Mouse (Mus musculus): ENCODE data around the gene Fis1. TPM values are rescaled to one million over a fixed set of nuclear protein-coding genes. Genes with fewer than 3 reads are reported as not detected.

Fis1 gene
- total and polyA plus RNA-seq, 2 experiments from 2014 or later: 195 to 416 TPM

DNA sequence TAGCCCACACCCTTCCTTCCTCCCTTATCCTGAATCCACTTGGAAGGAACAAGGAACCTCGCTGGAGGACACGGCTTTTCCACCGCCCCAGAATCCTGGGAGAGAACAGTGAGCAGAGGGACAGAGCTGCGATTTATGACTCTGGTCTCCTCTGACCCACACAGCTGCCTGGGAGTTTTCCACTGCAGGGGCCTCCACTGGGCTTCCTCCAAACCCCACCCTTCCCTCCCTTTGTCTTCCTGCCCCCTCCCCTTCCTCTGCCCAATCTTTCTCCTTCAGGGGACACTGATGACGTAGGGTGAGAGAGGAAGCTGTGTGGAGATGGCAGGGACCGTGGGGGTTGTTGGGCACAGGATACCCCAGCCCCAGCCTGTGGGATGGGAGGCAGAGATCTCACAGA is 13.3 kb downstream of the Fis1 start, which contains the start of gene Cldn15:
Gene Cldn15, plus strand, starts transcription at position 286 of the 400 bp plus-strand sequence.
- Histone ChIP-seq H3K27ac (no peak within 1 kb of the TSS), H3K9me3 (ENCODE audit: low read length) (no peaks in the 10 kb centered on the region), H3K4me3 (ENCODE audit: low read length) (no peak within 1 kb of the TSS), H3K4me2 (ENCODE audit: low read depth, low read length) (no peak within 1 kb of the TSS), H3K36me3 (ENCODE audit: insufficient read depth, low read length) (peaks cover 27% of the 10 kb centered on the region), H3K9ac (replicated peaks; ENCODE audit: low read length) (no peak within 1 kb of the TSS), H3K4me1 (ENCODE audit: insufficient read depth, low read length) (peaks cover 7% of the 10 kb centered on the region; the same call in 1 of the 2 replicates), H3K27me3 (ENCODE audit: insufficient read depth, low read length) (no peaks in the 10 kb centered on the region)
- TF ChIP-seq CTCF (IDR thresholded peaks at IDR 0.05; ENCODE audit: low read depth): no peak
- no peak for ATAC-seq
- DNase-seq (ENCODE audit: low spot score): no peak
- 68% methylated on average over 6 of the region's 6 CpGs for WGBS

DNA sequence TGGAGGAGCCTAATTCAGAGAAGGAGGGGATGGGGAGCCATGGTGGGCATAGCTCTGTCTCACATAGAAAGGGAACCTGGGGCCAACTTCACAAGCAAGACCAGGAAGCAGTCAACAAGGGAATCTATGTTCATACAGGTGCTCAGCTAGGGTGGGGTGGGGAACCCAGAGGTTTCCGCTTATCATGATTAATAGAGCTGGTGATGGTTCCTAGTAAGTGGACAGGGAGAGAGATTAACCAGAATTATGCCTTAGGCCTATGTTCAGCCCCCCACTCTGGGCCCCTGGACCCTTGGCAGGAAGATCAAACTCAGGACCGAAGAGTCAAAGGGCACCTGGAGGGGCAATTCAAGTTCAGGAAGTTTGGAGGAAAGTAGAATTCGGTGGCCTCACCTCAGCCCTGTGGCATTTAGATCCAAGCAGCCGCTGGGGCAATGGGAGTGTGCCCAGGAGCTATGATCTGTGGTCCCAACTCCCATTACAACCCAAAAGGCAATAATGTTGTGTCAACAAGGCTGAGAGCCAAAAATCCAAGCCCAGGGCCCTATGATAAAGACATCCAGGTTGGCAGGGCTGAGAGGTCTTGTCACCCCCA is 13.9 kb downstream of the Fis1 start:
- no peak for ATAC-seq
- WGBS: 93% methylated on average over 4 of the region's 4 CpGs

DNA sequence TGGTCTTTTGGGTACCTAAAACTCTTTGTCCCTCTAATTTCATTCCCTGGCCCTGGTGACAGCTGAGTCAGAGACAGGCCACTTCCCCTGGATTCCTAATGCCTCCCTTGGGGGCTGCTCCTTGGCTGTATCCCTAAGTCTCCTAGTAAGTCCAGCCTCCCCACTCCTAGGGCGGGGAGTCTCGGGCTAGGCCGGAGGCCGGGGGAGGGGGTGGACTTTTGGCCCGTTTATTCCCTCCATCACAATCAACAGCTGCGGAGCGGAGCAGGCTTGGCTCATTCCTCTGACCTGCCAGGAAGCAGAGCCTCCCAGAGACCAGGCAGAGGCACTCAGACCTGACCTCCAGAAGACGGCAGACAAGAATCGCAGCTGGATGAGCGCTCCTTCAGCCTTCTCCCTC is 14.5 kb downstream of the Fis1 start:
- H3K9ac ChIP-seq (replicated peaks; ENCODE audit: low read length): no peak overlapping the region
- no peaks in the 10 kb centered on the region for H3K27me3 ChIP-seq (ENCODE audit: insufficient read depth, low read length)
- H3K4me2 ChIP-seq (ENCODE audit: low read depth, low read length): no peak overlapping the region
- no peak for ATAC-seq
- WGBS: 69% methylated on average over 10 of the region's 10 CpGs
- TF ChIP-seq CTCF (IDR thresholded peaks at IDR 0.05; ENCODE audit: low read depth): no peak
- H3K4me1 ChIP-seq (ENCODE audit: insufficient read depth, low read length): peaks cover 7% of the 10 kb centered on the region; the same call in 1 of the 2 replicates
- no peak overlapping the region for H3K27ac ChIP-seq
- H3K36me3 ChIP-seq (ENCODE audit: insufficient read depth, low read length): peaks cover 27% of the 10 kb centered on the region
- no peak overlapping the region for H3K4me3 ChIP-seq (ENCODE audit: low read length)
- no peaks in the 10 kb centered on the region for H3K9me3 ChIP-seq (ENCODE audit: low read length)
- no peak for DNase-seq (ENCODE audit: low spot score)

More for the DNA sequence above, 13.9 kb downstream of the Fis1 start:
- Histone ChIP-seq H3K4me1 (ENCODE audit: insufficient read depth, low read length) (peaks cover 7% of the 10 kb centered on the region; the same call in 1 of the 2 replicates), H3K9ac (replicated peaks; ENCODE audit: low read length) (no peak overlapping the region), H3K27me3 (ENCODE audit: insufficient read depth, low read length) (no peaks in the 10 kb centered on the region), H3K9me3 (ENCODE audit: low read length) (no peaks in the 10 kb centered on the region), H3K36me3 (ENCODE audit: insufficient read depth, low read length) (peaks cover 27% of the 10 kb centered on the region), H3K4me2 (ENCODE audit: low read depth, low read length) (no peak overlapping the region), H3K4me3 (ENCODE audit: low read length) (no peak overlapping the region), H3K27ac (no peak overlapping the region)
- no peak for TF ChIP-seq CTCF (IDR thresholded peaks at IDR 0.05; ENCODE audit: low read depth)
- DNase-seq (ENCODE audit: low spot score): no peak

DNA sequence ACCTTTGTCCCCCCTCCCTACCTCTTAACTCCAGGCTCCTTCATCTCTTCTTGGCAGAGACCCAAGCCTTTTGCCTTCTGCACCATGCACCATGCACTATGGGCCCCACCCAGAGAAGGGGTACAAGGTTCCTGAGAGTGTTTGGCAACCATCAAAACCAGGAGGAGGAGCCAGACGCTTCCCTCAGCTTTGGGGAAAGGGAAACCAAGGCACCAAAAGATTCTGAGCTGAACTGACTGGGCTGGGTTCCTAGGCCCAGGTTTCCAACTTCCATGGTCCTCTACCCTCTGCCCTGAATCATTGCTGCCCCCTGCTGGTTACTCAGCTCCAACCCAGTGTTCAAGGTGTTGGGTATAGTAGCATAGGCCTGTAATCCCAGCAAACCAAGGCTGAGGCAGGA is 17.6 kb downstream of the Fis1 start:
- H3K9me3 ChIP-seq (ENCODE audit: low read length): no peaks in the 10 kb centered on the region
- no peak overlapping the region for H3K27ac ChIP-seq
- no peaks in the 10 kb centered on the region for H3K4me1 ChIP-seq (ENCODE audit: insufficient read depth, low read length)
- H3K9ac ChIP-seq (replicated peaks; ENCODE audit: low read length): no peak overlapping the region
- DNase-seq (ENCODE audit: low spot score) (peak; percentile 24), ATAC-seq (no peak)
- H3K27me3 ChIP-seq (ENCODE audit: insufficient read depth, low read length): no peaks in the 10 kb centered on the region
- TF ChIP-seq CTCF (IDR thresholded peaks at IDR 0.05; ENCODE audit: low read depth): peak; percentile 66
- no peak overlapping the region for H3K4me2 ChIP-seq (ENCODE audit: low read depth, low read length)
- 50% methylated on average over 1 of the region's 1 CpGs for WGBS
- H3K36me3 ChIP-seq (ENCODE audit: insufficient read depth, low read length): peaks cover 9% of the 10 kb centered on the region; the same call in 1 of the 2 replicates
- H3K4me3 ChIP-seq (ENCODE audit: low read length): no peak overlapping the region

DNA sequence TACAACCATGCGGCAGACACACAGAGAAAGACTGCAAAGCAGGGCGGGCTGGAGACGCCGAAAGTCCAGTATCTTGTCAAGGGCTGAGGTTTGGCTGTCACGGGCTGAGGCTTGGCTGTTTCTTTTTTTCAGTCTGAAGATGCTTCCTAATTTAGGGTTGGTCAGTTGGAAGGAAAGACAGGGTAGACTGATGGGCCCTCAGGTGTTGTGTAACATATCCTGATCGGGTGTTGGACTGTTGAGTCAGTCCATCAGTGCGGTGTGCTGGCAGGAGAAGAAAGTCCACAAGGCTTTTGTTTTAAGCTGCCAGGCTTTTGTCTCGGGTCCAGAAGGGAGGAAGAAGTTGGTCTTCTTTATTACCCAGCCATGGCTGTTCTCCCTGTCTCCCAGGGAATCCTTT is 20.6 kb downstream of the Fis1 start:
- Histone ChIP-seq H3K27me3 (ENCODE audit: insufficient read depth, low read length) (no peaks in the 10 kb centered on the region), H3K4me3 (ENCODE audit: low read length) (no peak overlapping the region), H3K9me3 (ENCODE audit: low read length) (no peaks in the 10 kb centered on the region), H3K9ac (replicated peaks; ENCODE audit: low read length) (no peak overlapping the region), H3K4me2 (ENCODE audit: low read depth, low read length) (no peak overlapping the region), H3K4me1 (ENCODE audit: insufficient read depth, low read length) (no peaks in the 10 kb centered on the region), H3K27ac (no peak overlapping the region), H3K36me3 (ENCODE audit: insufficient read depth, low read length) (no peaks in the 10 kb centered on the region)
- WGBS: 83% methylated on average over 8 of the region's 8 CpGs
- ATAC-seq (no peak), DNase-seq (ENCODE audit: low spot score) (no peak)
- no peak for TF ChIP-seq CTCF (IDR thresholded peaks at IDR 0.05; ENCODE audit: low read depth)

DNA sequence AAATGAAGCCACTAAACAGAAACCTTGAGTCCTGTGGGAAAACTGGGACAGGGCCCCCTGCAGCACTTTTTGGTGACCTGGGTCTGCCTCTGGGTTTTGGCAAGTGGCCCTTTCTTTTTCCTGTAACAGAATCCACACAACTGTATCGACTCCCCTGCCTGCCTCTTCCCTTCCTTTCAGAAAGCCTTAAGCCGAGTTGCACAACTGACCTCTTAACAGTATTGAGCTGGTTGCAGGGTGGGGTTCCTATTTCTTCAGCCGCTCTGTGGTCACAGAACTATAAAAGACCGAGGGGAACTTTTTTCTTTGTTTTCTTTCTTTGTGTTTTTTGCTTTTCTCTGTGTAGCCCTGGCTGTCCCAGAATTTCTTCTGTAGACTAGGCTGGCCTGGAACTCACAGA is 24.7 kb downstream of the Fis1 start:
- Histone ChIP-seq H3K4me3 (ENCODE audit: low read length) (no peak overlapping the region), H3K27ac (no peak overlapping the region), H3K27me3 (ENCODE audit: insufficient read depth, low read length) (no peaks in the 10 kb centered on the region), H3K4me1 (ENCODE audit: insufficient read depth, low read length) (no peaks in the 10 kb centered on the region), H3K9ac (replicated peaks; ENCODE audit: low read length) (no peak overlapping the region), H3K9me3 (ENCODE audit: low read length) (no peaks in the 10 kb centered on the region), H3K4me2 (ENCODE audit: low read depth, low read length) (no peak overlapping the region), H3K36me3 (ENCODE audit: insufficient read depth, low read length) (peaks cover 6% of the 10 kb centered on the region)
- TF ChIP-seq CTCF (IDR thresholded peaks at IDR 0.05; ENCODE audit: low read depth): no peak
- no peak for ATAC-seq
- DNase-seq (ENCODE audit: low spot score): no peak
- WGBS: 72% methylated on average over 4 of the region's 4 CpGs

DNA sequence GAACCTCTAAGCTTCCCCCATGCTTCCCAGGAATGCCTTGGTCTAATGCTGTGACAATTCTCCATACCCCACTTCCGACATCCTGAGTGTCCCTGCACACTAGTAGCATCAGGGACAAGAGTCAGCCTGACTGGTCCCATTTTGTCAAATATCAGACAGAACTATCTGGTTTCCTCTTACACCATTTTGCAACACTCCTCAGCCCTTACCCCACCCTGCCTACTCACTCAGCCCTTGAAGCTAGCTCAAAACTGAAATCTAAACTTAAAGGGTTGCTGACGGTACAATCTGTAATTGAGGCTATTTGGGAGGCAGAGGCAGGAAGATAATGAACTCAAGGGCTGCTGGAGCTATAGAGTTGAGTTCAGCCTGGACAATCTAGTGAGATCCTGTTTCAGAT is 26.7 kb downstream of the Fis1 start:
- Histone ChIP-seq H3K27me3 (ENCODE audit: insufficient read depth, low read length) (no peaks in the 10 kb centered on the region), H3K36me3 (ENCODE audit: insufficient read depth, low read length) (peaks cover 6% of the 10 kb centered on the region), H3K27ac (no peak overlapping the region), H3K9ac (replicated peaks; ENCODE audit: low read length) (no peak overlapping the region), H3K4me1 (ENCODE audit: insufficient read depth, low read length) (no peaks in the 10 kb centered on the region), H3K4me2 (ENCODE audit: low read depth, low read length) (no peak overlapping the region), H3K9me3 (ENCODE audit: low read length) (no peaks in the 10 kb centered on the region), H3K4me3 (ENCODE audit: low read length) (no peak overlapping the region)
- no peak for DNase-seq (ENCODE audit: low spot score)
- ATAC-seq: no peak
- 99% methylated on average over 2 of the region's 2 CpGs for WGBS
- TF ChIP-seq CTCF (IDR thresholded peaks at IDR 0.05; ENCODE audit: low read depth): no peak
